Comparison of ENCODE assay signal across 7 mouse cellular contexts in the genomic region with DNA sequence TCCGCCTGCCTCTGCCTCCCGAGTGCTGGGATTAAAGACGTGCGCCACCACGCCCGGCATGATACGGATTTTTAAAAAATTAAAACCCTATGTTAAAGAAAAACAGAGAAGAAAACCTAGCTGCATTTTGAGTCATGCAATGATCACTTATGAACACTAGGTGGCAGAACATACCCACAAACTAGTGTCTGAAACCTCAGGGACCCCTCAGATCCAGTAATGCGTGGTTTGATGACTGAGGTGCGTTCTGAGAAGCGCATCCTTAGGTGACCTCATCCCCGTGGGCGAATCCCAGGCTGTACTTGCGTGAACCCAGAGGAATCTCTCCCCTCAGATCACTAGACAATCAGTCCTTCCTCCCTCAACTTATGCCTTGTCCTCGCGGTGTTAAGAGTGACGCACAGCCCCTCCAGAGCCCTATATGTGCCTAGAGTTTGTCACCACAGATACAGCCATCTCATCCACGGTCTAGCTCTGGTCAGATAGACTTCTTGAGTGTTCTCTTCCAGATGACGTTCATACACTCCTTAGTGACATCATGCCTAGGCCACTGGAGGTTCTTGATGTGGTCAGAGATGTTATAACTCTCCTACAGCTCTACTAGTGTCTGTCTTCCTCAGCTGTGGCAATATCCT. TPM values are rescaled to one million over a fixed set of nuclear protein-coding genes. Genes with fewer than 3 reads are reported as not detected.
DNase-seq lines count a peak whose midpoint lies in the region; ATAC-seq and TF ChIP-seq lines count a peak whose summit lies in the region.

No protein-coding gene starts in this region.

- no peak for TF ChIP-seq POLR2A in cortical plate, adult 2 months (IDR thresholded peaks at IDR 0.05; ENCODE audit: extremely low read depth, insufficient read depth, low read length)

- no peaks in the 10 kb centered on the region for H3K79me3 ChIP-seq in C2C12 (ENCODE audit: low read depth)

- no peak overlapping the region for H3K27ac ChIP-seq in cortical plate, adult 2 months (ENCODE audit: insufficient read depth, low read length)
- H3K27ac ChIP-seq in heart, postnatal 0 days (ENCODE audit: low read depth) = no peak overlapping the region
- H3K27ac ChIP-seq in midbrain, embryonic 12.5 days (replicated peaks) = no peak overlapping the region

- no peaks in the 10 kb centered on the region for H3K36me3 ChIP-seq in C2C12 (ENCODE audit: control insufficient read depth, insufficient read depth)
- no peaks in the 10 kb centered on the region for H3K36me3 ChIP-seq in heart, postnatal 0 days (replicated peaks; ENCODE audit: control insufficient read depth, insufficient read depth, low read length)
- H3K36me3 ChIP-seq in midbrain, embryonic 12.5 days = no peaks in the 10 kb centered on the region

- no peaks in the 10 kb centered on the region for H3K27me3 ChIP-seq in C2C12 (ENCODE audit: control insufficient read depth, insufficient read depth, insufficient read length)
- H3K27me3 ChIP-seq in heart, postnatal 0 days (ENCODE audit: control insufficient read depth, insufficient read depth, low read length) = peaks cover 2% of the 10 kb centered on the region; the same call in 1 of the 2 replicates
- H3K27me3 ChIP-seq in midbrain, embryonic 12.5 days = peaks cover under 1% of the 10 kb centered on the region; the same call in 1 of the 2 replicates

- 20% methylated on average over 18 of the region's 18 CpGs for WGBS in heart, postnatal 0 days
- 26% methylated on average over 18 of the region's 18 CpGs for WGBS in midbrain, embryonic 12.5 days

- no peak overlapping the region for H3K4me3 ChIP-seq in C2C12 (ENCODE audit: insufficient read depth, poor library complexity, severe bottlenecking)
- H3K4me3 ChIP-seq in cortical plate, adult 2 months (ENCODE audit: insufficient read depth, low read length) = no peak overlapping the region
- no peak overlapping the region for H3K4me3 ChIP-seq in heart, postnatal 0 days (ENCODE audit: low read depth, low read length)
- no peak overlapping the region for H3K4me3 ChIP-seq in midbrain, embryonic 12.5 days

- no peak for ATAC-seq in heart, postnatal 0 days (ENCODE audit: insufficient read depth, low read depth)
- peak; percentile 49; the same call in 1 of the 2 replicates for ATAC-seq in midbrain, embryonic 12.5 days (ENCODE audit: low FRiP score, low read depth)

- DNase-seq in 416B (ENCODE audit: low read depth) = peak; percentile 53
- DNase-seq in heart, postnatal 0 days (ENCODE audit: low spot score) = peak; percentile 45
- DNase-seq in layer of hippocampus, postnatal 14 days (ENCODE audit: low spot score in 2 of 2) = peak; percentile 41 to 72
- DNase-seq in thymus, postnatal 0 days (ENCODE audit: low spot score) = peak; percentile 60

- no peak overlapping the region for H3ac ChIP-seq in C2C12 (ENCODE audit: control insufficient read depth, insufficient read length, low read depth)

- H3K79me2 ChIP-seq in C2C12 (ENCODE audit: control insufficient read depth, insufficient read depth) = no peaks in the 10 kb centered on the region

- peak; percentile 36 for TF ChIP-seq CTCF in C2C12 (IDR thresholded peaks at IDR 0.05; ENCODE audit: control insufficient read depth, insufficient read depth, insufficient read length)
- peak; percentile 62 for TF ChIP-seq CTCF in cortical plate, adult 2 months (IDR thresholded peaks at IDR 0.05; ENCODE audit: extremely low read depth, insufficient read depth, low read length)
- peak; percentile 71 for TF ChIP-seq CTCF in heart, postnatal 0 days (IDR thresholded peaks at IDR 0.05; ENCODE audit: low read depth)

- no peak overlapping the region for H3K4me2 ChIP-seq in heart, postnatal 0 days (ENCODE audit: low read depth, low read length)
- H3K4me2 ChIP-seq in midbrain, embryonic 12.5 days (replicated peaks) = peak overlapping the region; percentile 19; the same call in 1 of the 2 replicates

- H3K4me1 ChIP-seq in cortical plate, adult 2 months (ENCODE audit: control insufficient read depth, insufficient read depth, low read length) = no peaks in the 10 kb centered on the region
- H3K4me1 ChIP-seq in heart, postnatal 0 days (ENCODE audit: control insufficient read depth, insufficient read depth) = no peaks in the 10 kb centered on the region
- H3K4me1 ChIP-seq in midbrain, embryonic 12.5 days = no peaks in the 10 kb centered on the region

- TF ChIP-seq EP300 in heart, postnatal 0 days (IDR thresholded peaks at IDR 0.05; ENCODE audit: low read depth) = no peak

- H3K9me3 ChIP-seq in heart, postnatal 0 days (replicated peaks; ENCODE audit: control insufficient read depth, low read length) = no peaks in the 10 kb centered on the region
- H3K9me3 ChIP-seq in midbrain, embryonic 12.5 days = no peaks in the 10 kb centered on the region

- H3K9ac ChIP-seq in heart, postnatal 0 days (replicated peaks; ENCODE audit: low read depth, low read length) = no peak overlapping the region
- no peak overlapping the region for H3K9ac ChIP-seq in midbrain, embryonic 12.5 days (replicated peaks)

TF ChIP-seq in C2C12, 6 proteins besides CTCF, POLR2A, EP300 and RAD21:
- TF ChIP-seq MAX (IDR thresholded peaks at IDR 0.05) = no peak
- no peak for TF ChIP-seq FOSL1 (IDR thresholded peaks at IDR 0.05; ENCODE audit: insufficient read depth, low read length, poor library complexity, severe bottlenecking)
- TF ChIP-seq USF1 (IDR thresholded peaks at IDR 0.05; ENCODE audit: low read depth) = no peak
- no peak for TF ChIP-seq MYOD1 (IDR thresholded peaks at IDR 0.05; ENCODE audit: control insufficient read depth, insufficient read length, low read depth)
- TF ChIP-seq MYOG (IDR thresholded peaks at IDR 0.05; ENCODE audit: control insufficient read depth, extremely low read depth, insufficient read length) = no peak
- TF ChIP-seq CEBPB (IDR thresholded peaks at IDR 0.05; ENCODE audit: low read depth) = no peak

RNA-seq across cellular contexts. Expression of a gene that starts 14.9 kb away (rescaled TPM):
- 13.5 TPM for polyA plus RNA-seq in C2C12 (2012; fragmentation: generic; extraction: Trizol)
- 62.9 and 67.2 TPM in 2 replicates for polyA plus RNA-seq in cortical plate, adult 2 months (2012; rRNA removed)
- 27.3 and 40.2 TPM in 2 replicates for total RNA-seq in heart, postnatal 0 days (2014; rRNA removed; ENCODE audit: low replicate concordance)
- 7.5 and 8.5 TPM in 2 replicates for polyA plus RNA-seq in heart, postnatal 0 days (2015; fragmentation: Nextera tagmentation; extraction: Ambion mirVana)
- 10 to 100 TPM; 60.7 to 77.9 TPM for total RNA-seq in layer of hippocampus, postnatal 14 days (2021)
- polyA plus RNA-seq in midbrain, embryonic 12.5 days (2016; fragmentation: Nextera tagmentation; extraction: Ambion mirVana) = 24.2 and 25.4 TPM in 2 replicates
- polyA plus RNA-seq in thymus, postnatal 0 days (2015; fragmentation: Nextera tagmentation; extraction: Ambion mirVana) = 37.9 and 39.7 TPM in 2 replicates

RNA-seq across cellular contexts. Expression of a gene that starts 59.9 kb away (rescaled TPM):
- 0.04 TPM for polyA plus RNA-seq in C2C12 (2012; fragmentation: generic; extraction: Trizol)
- 0.09 and 0.17 TPM in 2 replicates for polyA plus RNA-seq in cortical plate, adult 2 months (2012; rRNA removed)
- 2.4 TPM in 1 of 2 replicates, not detected in the other for total RNA-seq in heart, postnatal 0 days (2014; rRNA removed; ENCODE audit: low replicate concordance)
- 0.07 TPM in 1 of 2 replicates, not detected in the other for polyA plus RNA-seq in heart, postnatal 0 days (2015; fragmentation: Nextera tagmentation; extraction: Ambion mirVana)
- total RNA-seq in layer of hippocampus, postnatal 14 days (2021) = under 1 TPM; 0.24 to 0.62 TPM
- 0.09 and 0.17 TPM in 2 replicates for polyA plus RNA-seq in midbrain, embryonic 12.5 days (2016; fragmentation: Nextera tagmentation; extraction: Ambion mirVana)
- polyA plus RNA-seq in thymus, postnatal 0 days (2015; fragmentation: Nextera tagmentation; extraction: Ambion mirVana) = 5.7 and 6.3 TPM in 2 replicates
